Mouse (Mus musculus) olfactory bulb, adult 2 months (tissue): ENCODE measurements at regions not wholly inside any gene's neighbourhood (a gene's known extent, or its start where the extent isn't known, plus 50 kb on each side); places are given as distances from the start of the nearest gene placed in this dataset.
"Not testable (repeated sequence)": the region's sequence is repeated elsewhere in the genome, so short reads cannot be mapped to it uniquely, and the experiment has no call there.

Experiments
- H3K27ac ChIP-seq: fragments of 200-500 bp; 2 replicates; pipeline ENCODE4 v1.5.1; 2012; ENCODE audit warnings: low read depth, low read length; ENCODE audit not compliant: insufficient read depth
- H3K4me1 ChIP-seq: fragments of 200-500 bp; 2 replicates; pipeline ENCODE4 v1.6.1; 2012; ENCODE audit warnings: low read length; ENCODE audit not compliant: control insufficient read depth, insufficient read depth
- H3K4me3 ChIP-seq: fragments of 200-500 bp; 2 replicates; pipeline ENCODE4 v1.5.1; 2012; ENCODE audit warnings: mild to moderate bottlenecking, low read depth, low read length, moderate library complexity; ENCODE audit not compliant: insufficient read depth
- CTCF ChIP-seq: fragments of 200-500 bp; IDR thresholded peaks from 2 replicates; pipeline ENCODE4 v1.5.1; 2012; ENCODE audit warnings: low read depth, mild to moderate bottlenecking, low read length, moderate library complexity; ENCODE audit not compliant: insufficient read depth
- POLR2A ChIP-seq: fragments of 200-500 bp; IDR thresholded peaks from 2 replicates; pipeline ENCODE4 v1.6.1; 2012; ENCODE audit warnings: mild to moderate bottlenecking, low read depth, low read length, moderate library complexity; ENCODE audit not compliant: insufficient read depth
- WGBS: fragments of 180-500 bp; shearing (Covaris S2); methylation state at CpG from one replicate; pipeline ENCODE4 v1.1.7; 2018; 5-methylcytosine and 5-hydroxymethylcytosine counted together

DNA sequence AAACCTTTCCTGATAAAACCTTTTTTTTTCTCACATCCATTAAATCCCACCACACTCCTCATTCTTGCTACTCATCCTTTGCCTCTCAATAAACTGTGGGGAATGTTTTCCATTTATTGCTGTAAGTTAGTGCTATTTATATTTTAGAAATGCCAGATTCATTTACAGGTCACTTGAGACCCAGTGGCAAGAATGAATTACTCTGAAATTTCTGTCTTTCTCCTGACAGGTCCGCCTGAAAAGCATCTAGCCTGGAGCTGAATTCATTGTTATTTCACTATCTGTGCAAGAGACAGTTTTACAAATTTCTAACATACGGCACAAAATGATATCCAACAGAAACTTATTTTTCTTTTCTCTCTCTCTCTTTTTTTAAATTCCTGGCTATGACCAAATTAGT is 570.6 kb upstream of the Akr1e1 start:
- Histone ChIP-seq H3K27ac (no peak overlapping the region), H3K4me3 (no peak overlapping the region), H3K4me1 (no peaks in the 10 kb centered on the region)
- no peak for TF ChIP-seq CTCF
- TF ChIP-seq POLR2A: no peak
- WGBS: 85% methylated on average over 2 of the region's 2 CpGs

DNA sequence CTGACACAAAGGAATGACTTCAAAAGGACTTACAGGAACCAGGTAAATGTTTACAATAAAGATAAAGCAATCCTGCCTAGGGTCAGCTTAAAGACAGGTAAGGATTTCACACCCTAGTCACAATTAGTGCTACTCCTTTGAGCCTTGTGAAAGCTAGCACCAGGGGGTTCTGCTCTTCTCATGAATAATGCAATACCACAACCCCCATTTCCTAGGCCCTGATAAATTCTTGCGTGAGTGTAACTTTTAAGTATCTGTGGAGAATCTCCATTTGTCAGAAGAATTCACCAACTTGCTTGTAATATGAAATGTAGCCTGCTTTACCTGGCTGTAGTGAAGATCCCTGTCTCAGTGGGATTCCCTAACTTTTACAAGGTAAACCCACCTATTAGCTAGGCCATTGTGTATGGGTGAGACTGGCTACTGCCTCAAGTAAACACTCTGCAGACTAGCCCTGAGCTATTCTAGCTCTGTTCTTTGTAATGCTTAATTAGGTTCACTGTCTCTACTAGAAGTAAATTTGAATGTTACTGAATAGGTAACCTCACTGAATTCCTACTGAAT is 576.3 kb upstream of the Akr1e1 start:
- WGBS: 68% methylated on average over 1 of the region's 1 CpGs
- not testable (repeated sequence) for H3K27ac ChIP-seq, H3K4me3 ChIP-seq, H3K4me1 ChIP-seq

DNA sequence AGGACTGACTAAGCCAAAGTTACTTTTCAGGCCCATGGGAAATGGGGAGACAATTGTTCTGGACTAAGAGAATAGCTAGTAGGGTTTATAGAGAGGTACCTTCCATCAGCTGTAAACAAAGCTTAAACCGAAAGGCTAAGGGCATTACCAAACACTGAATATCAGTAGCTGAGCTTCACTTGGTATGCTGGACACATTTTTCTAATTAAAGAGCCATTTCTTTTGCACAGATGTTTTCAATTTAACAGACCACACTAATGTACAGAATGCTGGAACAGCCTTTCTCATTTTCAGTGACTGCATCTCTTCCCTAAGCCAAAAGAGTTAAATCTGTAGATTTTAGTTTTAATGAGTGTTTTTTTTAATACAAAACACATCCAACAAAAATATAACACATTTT is 593.8 kb upstream of the Akr1e1 start:
- no peaks in the 10 kb centered on the region for H3K4me1 ChIP-seq
- no peak overlapping the region for H3K27ac ChIP-seq
- H3K4me3 ChIP-seq: no peak overlapping the region
- TF ChIP-seq CTCF (no peak), POLR2A (no peak)
- 75% methylated on average over 1 of the region's 1 CpGs for WGBS

DNA sequence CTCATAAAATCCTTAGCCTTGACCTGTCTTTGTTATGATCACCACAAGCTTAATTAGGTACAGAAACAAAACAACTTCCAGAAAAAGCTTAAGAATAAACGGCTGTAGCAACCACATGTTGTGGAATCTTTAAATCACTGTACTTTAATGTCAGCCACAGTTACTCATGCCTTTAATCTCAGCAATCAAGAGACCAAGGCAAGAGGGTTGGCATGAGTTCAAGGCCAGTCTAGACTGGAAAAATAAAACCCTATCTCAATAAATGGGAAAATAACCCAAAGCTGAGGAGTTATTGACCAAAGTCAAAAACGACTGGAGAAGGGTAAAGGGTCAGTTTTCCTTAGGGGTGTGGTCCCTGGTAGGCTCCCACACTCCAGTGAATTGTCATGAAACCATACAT is 595.2 kb upstream of the Akr1e1 start:
- TF ChIP-seq POLR2A (no peak), CTCF (no peak)
- H3K4me1 ChIP-seq: no peaks in the 10 kb centered on the region
- H3K4me3 ChIP-seq: no peak overlapping the region
- 37% methylated on average over 2 of the region's 2 CpGs for WGBS
- H3K27ac ChIP-seq: no peak overlapping the region

DNA sequence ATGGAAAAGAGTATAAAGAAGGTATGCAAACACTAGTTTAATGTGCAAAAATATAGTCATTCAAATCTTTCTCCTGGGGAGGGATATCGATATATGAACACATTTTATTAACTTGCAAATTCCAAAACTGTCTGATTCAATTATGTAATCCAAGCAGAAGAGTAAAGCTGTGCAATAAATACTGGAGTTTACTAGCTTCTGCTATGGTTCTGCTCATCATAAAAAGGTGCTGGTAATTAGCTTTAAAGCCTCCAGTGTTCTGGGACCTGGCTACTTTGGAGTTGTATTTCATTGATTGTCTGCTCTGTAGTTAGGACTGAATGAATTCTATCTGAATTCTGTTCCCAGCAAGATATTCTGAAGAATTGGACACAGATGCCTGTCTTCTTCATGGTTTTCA is 602.7 kb upstream of the Akr1e1 start:
- WGBS: 88% methylated on average over 1 of the region's 1 CpGs
- TF ChIP-seq POLR2A: no peak
- TF ChIP-seq CTCF: no peak
- no peak overlapping the region for H3K4me3 ChIP-seq

DNA sequence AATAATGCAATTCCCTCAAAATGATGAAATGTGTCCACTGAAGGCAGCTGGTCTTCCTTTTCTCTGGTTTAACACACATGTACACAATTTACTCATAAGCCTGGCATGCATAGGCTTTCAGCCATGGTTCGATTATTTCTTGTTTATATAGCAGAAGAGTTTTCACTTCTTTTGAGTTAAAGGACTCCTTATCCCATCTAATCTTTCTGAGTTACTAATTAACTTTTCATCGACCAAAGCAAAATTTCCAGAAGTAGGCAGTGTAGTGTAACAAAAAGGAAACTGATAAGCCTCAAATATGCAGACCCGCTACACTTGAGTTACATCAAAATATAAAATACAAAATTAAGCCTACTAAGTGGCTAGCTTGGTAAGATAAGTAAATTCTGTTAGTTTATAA is 620.5 kb upstream of the Akr1e1 start:
- Histone ChIP-seq H3K4me1 (no peaks in the 10 kb centered on the region), H3K4me3 (no peak overlapping the region), H3K27ac (no peak overlapping the region)
- no peak for TF ChIP-seq CTCF
- no peak for TF ChIP-seq POLR2A
- 89% methylated on average over 3 of the region's 3 CpGs for WGBS

More for the DNA sequence above, 602.7 kb upstream of the Akr1e1 start:
- Histone ChIP-seq H3K27ac (no peak overlapping the region), H3K4me1 (no peaks in the 10 kb centered on the region)

DNA sequence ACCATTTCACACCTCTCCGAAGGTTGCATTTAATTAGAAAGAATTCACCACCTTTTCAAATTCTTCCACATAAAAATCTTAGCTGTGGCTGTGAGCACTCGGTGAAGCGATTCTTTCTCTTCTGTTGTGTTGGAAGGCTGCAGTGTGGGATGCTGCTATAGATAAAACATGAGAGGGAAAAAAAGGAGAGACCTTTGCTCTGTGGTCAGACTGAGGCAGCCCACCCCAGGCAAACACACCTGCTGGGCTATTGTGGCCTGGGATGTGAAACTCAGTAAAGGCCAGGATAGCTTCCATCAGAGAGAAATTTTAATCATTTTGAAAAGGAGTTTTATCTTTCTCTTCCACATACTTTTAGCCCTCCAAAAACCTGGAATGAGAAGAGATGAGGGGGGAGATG is 625.3 kb upstream of the Akr1e1 start:
- 85% methylated on average over 3 of the region's 3 CpGs for WGBS
- H3K4me3 ChIP-seq: no peak overlapping the region
- TF ChIP-seq CTCF: no peak
- TF ChIP-seq POLR2A: no peak
- H3K4me1 ChIP-seq: no peaks in the 10 kb centered on the region
- H3K27ac ChIP-seq: no peak overlapping the region

DNA sequence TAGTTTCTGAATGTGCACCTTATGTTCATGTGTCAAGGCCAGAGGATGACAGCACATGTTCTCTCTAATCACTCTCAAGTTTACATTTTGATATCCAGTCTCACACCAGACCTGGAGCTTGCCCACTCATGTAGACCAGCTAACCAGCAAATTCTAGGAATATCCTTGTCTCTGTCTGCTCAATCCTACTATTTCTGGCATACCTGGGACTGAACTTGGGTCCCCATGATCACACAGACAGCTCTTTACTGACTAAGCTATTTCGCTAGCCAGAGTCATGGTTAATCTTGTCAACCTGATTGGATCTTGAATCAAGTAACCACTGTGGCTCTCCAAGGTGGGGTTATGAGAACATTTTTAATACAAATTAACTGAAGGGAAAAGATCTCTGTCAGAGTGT is 625.9 kb upstream of the Klf6 start:
- Histone ChIP-seq H3K4me1 (no peaks in the 10 kb centered on the region), H3K4me3 (no peak overlapping the region), H3K27ac (no peak overlapping the region)
- TF ChIP-seq CTCF (no peak), POLR2A (no peak)
- WGBS: 98% methylated on average over 1 of the region's 1 CpGs

DNA sequence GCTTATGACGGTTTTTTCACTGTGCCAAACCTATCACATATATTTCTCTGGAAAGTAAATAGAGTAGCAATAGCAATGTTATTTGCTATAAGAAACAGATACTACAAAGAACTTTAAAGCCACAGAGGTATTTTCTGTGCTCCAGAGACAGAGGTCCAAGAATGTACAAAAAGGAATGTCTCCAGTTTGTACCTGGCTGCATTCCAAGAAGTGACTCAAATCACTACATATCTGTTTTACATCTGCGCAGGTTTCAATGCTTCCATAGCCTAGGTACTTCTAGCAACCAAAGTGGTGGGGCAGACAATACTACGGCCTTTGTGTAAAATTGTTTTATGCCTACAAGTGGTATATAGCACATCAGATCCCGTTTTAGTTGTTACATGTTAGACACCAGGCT is 620.7 kb upstream of the Klf6 start:
- no peaks in the 10 kb centered on the region for H3K4me1 ChIP-seq
- 90% methylated on average over 4 of the region's 4 CpGs for WGBS
- TF ChIP-seq POLR2A (no peak), CTCF (no peak)
- no peak overlapping the region for H3K4me3 ChIP-seq
- no peak overlapping the region for H3K27ac ChIP-seq

DNA sequence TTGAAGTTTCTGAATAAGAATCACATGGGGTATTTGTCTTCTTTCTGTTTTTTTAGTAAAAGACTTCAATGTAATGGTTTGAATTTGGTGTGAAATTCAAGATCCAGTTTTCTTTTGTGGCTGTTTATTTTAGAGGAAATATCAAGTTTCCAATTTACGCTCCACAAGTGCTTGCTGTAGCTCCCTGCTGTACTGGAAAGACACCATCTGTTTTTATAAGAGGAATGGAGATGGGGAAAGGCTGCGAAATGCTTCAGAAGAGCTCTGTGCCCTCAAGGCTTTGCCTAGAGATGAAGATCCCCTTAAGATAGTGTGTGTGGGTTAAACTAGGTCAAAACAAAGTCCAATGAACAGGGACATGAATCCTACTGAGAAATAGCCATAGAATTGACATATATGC is 618.5 kb upstream of the Klf6 start:
- Histone ChIP-seq H3K4me1 (no peaks in the 10 kb centered on the region), H3K27ac (no peak overlapping the region), H3K4me3 (no peak overlapping the region)
- WGBS: 83% methylated on average over 2 of the region's 2 CpGs
- TF ChIP-seq CTCF (no peak), POLR2A (no peak)
